Mouse (Mus musculus) CH12.LX (cell line): ENCODE measurements around the gene Lpar6.

Experiments
- CHD2 ChIP-seq: IDR thresholded peaks from 2 replicates; pipeline ENCODE4 v1.6.1; 2011; ENCODE audit warnings: low read length, improper control_type of control experiment
- CTCF ChIP-seq, 2 experiments: IDR thresholded peaks in 1 of 2; conservative IDR thresholded peaks in 1 of 2; 2 replicates each; pipeline ENCODE4 v1.5.1; 2011 to 2012; ENCODE audit warnings: low read depth in 2 of 2, low read length in 2 of 2, improper control_type of control experiment in 1 of 2, inconsistent platforms in 1 of 2, mild to moderate bottlenecking in 1 of 2, moderate library complexity in 1 of 2
- GABPA ChIP-seq: IDR thresholded peaks from 2 replicates; pipeline ENCODE4 v1.6.1; 2012; ENCODE audit warnings: low read depth, low read length, improper control_type of control experiment, inconsistent platforms; ENCODE audit not compliant: insufficient replicate concordance
- HCFC1 ChIP-seq: IDR thresholded peaks from 2 replicates; pipeline ENCODE4 v1.6.1; 2012; ENCODE audit warnings: low read depth, mild to moderate bottlenecking, inconsistent platforms, low read length, improper control_type of control experiment
- JUND ChIP-seq: conservative IDR thresholded peaks from 2 replicates; pipeline ENCODE4 v1.6.1; 2011; ENCODE audit warnings: low read depth, low read length, improper control_type of control experiment
- MAFK ChIP-seq: IDR thresholded peaks from 2 replicates; pipeline ENCODE4 v1.6.1; 2011; ENCODE audit warnings: low read length, improper control_type of control experiment; ENCODE audit not compliant: insufficient replicate concordance
- MXI1 ChIP-seq: IDR thresholded peaks from 2 replicates; pipeline ENCODE4 v1.6.1; 2011; ENCODE audit warnings: mild to moderate bottlenecking, low read depth, low read length, improper control_type of control experiment
- NRF1 ChIP-seq: IDR thresholded peaks from 2 replicates; pipeline ENCODE4 v1.6.1; 2014; ENCODE audit warnings: low read depth, mild to moderate bottlenecking, inconsistent platforms, low read length, improper control_type of control experiment, moderate library complexity

- no peak for TF ChIP-seq NRF1
- no peak for TF ChIP-seq HCFC1
- TF ChIP-seq CTCF (conservative IDR thresholded peaks at IDR 0.05 in 1 of 2, IDR thresholded peaks at IDR 0.05 in 1 of 2; ENCODE audit: low read depth in 2 of 2, low read length in 2 of 2): no peak
- TF ChIP-seq MAFK: no peak
- no peak for TF ChIP-seq GABPA
- TF ChIP-seq JUND: no peak
- no peak for TF ChIP-seq MXI1
- TF ChIP-seq CHD2: no peak
Measured at GRCm38 (mm10) chr14:73271807-73272206, 34.1 kb downstream of the Lpar6 start.
